Mouse (Mus musculus) T-cell, adult 2 months (primary cell): ENCODE measurements around the gene Fam71e2.

Source experiments
- DNase-seq: peaks from one replicate; pipeline ENCODE4 v3.0.0; 2022; ENCODE audit warnings: low spot score

Gene Fam71e2

DNA sequence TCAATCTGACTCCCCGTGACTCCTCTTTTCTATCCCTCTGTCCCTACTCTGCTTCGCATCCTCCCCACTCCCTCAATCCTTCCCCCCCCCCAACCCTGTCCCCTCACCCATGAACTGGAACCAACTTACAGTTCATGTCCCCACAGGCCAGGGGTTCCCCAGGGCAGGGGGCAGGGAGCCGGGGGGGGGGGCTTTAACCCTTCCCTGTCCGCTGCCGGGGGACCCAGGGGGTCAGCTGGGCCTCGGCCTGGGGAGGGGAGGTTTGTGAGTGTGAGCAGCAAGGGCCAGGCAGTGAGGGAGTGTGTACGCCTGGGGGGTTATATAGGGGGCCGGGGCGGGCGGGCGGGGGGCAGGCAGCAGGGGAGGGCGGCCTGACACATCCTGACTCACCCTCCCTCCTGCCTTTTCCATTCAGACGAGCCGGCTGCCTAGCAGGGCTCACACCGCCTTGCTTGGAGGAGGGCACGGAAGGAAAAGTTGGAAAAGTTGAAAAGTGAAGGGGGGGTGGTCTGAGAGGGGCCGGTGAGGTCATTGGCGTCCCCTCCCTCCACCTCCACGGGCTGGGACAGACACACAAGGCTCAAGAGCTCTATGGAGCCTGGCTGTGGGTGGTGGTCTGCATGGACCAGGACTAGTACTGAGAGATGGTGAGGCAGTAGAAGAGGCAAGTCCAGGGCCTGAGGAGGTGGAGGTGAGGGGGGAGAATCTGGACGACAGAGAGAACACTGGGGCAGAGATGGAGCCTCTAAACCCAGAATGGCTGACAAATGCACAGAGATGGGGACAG lies 6.9 kb upstream of the Fam71e2 start:
- no peak for DNase-seq

DNA sequence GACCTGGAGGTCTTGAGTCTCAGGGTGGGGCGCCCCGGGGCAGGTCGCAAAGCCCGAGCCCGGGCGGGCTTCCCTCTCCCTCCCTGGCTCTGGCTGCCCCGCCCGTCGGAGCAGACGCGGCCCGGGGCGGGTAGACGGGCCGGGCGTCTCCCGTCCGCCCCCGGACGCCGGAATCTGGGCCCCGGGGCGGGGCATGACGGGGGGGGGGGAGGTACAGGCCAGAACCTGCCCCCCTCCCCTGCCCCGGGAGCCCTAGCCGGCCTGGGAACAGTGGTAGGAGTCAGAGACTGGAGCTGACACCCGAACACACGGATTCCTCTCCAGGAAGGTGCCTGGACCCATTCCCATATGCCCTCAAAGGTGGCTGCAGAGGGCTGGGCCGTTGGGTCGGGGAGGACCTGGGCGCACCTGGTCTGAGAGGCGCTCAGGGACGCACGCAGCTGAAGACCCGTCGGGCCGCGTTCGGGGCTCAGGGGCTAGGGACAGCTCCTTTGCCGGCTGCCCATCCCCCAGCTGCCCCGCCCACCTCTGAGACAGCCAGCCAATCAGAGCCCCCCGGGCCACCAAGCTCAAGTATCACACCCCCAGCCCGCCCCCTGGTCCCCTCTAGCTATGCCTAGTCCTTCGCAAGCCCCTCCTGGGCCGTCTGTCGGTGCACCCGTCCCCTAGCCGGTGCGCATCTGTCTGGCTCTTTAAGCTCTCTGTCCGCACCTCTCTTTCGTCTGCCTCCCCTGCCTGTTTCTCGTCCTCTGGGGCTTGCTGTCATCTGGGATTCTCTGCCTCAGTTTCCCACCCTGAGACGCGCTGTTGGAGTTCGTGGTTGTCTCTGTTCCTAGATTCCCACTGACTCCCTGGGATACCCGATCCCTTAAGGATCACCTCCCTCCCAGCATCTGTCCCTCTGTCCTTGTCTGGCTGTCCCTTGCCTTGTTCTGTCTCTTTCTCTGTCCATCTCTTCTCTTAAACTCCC lies 6.0 kb upstream of the Fam71e2 start:
- DNase-seq, result peak; percentile 27

DNA sequence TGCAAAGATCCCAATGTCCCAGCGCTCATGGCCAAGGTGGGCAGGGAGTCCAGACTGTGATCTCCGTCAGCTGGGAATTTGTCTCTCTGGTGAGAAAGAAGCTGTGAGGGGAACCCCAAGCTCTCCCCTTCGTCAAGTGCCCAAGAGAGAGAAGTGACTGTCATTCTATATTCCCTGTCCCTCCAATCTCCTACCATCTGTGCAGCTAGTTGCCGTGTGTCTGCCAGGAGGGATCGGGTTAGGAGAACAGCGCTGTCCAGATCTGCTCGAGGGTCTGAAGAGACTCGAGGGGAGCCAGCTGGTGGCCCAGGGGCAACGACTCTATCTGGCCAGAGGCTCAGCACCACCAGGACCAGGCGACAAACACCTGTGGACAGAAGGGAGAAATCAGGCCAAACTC lies 5.0 kb upstream of the Fam71e2 start:
- no peak for DNase-seq

DNA sequence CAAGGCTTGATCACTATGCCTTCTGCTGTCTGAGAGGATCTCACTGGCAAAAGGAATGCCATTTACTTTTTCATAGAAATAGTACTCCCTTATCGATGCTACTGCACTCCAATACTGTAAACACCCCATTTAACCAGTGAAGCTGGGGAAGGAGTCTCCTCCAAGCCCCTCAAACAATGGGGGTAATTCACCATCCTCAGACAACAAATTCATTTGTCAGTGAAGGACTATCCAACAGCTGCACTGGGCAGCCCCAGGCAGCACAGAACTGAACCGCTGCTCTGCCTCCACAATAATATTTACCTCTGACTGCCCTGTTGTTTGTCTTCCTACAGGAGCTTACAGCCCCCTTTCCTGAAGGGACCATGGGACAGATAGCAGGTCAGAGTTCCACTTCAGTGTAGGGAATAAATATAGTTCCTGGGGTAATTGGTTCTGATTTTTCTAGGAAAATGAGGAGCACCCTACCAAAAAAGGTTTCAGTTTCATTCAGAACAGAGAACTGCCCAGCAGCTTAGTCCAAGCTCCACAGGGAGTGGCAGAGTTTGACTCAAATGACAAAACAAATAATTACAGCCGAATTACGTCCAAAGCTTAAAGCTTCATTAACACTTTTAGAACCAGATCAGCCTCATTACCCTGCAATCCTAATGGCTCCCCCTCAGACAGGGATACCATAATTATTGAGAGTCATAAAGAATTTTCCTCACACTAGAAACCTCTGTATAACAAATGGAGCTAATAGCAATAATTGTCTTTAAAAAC lies 6.0 kb downstream of the Fam71e2 start:
- DNase-seq, result no peak

- no peak for DNase-seq
Observed at GRCm38 (mm10) chr7:4759670-4760069, 11.4 kb downstream of the Fam71e2 start.

GRCm38 (mm10) chr7:4752821-4753570 lies 18.1 kb downstream of the Fam71e2 start, which contains the start of gene Cox6b2:
Gene Cox6b2 (minus strand): TSS chr7:4753094.
- peak; percentile 71 for DNase-seq

GRCm38 (mm10) chr7:4751971-4752820 lies 18.9 kb downstream of the Fam71e2 start:
- DNase-seq, result no peak

DNA sequence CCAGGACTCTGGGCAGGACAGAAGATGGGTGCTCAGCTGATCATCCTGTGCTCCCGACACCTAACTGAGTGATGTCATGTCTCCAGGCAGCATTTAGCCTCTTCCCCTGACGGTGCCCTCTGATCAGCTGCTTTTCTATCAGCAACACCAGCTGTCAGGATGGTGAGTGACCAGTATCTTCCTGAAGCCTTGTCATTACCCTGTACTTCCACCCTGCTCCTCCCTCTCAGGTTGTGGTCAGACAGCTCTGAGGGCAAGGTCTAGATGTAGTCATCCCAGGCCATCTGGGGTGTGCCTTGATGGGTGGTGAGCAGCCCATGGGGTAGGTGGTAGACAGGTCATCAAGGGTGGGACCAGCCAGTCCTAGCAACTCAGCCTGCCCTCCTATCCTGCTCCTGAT lies 21.9 kb downstream of the Fam71e2 start:
- DNase-seq, result no peak

- DNase-seq, result no peak
Observed at GRCm38 (mm10) chr7:4748321-4748720, 22.8 kb downstream of the Fam71e2 start.

DNA sequence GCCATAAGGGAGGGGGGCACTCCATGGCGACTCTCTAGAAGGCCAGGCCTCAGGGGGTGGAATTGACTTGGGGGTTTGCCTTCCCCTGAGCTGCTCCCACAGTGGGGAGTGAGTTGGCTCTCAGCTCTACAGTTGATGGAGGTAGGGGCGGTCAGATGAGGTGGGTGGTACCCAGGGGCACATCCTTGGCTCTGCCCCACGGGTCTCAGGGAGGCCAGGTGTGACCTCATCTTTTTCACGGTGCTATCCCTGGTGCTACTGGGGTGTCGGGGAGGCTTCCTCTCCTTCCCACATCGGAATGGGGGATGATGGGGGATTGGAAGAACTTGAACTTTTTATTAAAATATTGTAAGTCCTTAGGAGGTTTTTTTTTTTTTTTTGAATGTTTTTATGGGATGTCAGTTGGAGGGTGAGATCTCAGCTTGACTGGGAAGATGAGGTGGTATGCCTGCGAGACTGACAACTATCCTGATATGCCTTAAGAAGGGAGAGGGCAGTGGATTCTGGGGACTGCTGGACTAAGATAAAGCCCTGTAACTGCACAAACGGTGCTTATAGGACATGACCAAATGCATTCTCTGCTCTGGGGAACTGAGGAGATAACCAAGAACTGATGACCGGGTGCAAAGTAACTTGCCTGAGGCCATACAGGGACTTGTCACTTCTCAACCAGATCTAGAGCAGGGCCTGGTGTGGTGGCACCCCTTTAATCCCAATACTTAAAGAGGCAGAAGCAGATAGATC lies 23.8 kb downstream of the Fam71e2 start:
- no peak for DNase-seq

DNA sequence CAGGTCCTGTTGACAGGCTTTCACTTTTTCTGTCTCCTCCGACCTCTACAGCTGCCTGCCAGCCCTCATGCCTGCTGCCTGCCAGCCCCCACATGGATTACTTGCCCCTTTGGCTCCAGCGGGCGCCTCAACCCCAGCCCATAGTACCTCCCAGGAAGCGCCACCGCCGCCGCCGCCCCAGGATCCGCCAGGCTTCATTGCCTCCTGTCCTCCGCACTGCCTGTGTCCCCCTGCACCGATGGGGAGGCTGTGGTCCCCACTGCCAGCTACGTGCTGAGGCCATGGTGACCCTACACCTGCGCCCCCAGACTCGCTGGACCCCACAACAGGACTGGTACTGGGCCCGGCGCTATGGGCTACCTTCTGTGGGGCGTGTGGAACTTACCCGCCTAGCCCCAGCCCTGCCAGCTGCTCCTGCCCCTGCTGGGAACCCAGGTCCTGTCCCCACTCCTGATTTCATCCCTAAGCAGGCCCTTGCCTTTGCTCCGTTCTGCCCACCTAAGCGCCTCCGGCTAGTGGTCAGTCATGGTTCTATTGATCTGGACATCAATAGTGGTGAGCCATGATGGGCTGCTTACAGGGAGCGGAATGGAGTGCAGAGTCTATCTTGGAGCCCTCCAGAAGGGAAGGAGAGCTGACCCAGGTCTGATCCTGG lies 24.6 kb downstream of the Fam71e2 start:
- no peak for DNase-seq

GRCm38 (mm10) chr7:4744886-4745285 lies 26.2 kb downstream of the Fam71e2 start:
- no peak for DNase-seq

DNA sequence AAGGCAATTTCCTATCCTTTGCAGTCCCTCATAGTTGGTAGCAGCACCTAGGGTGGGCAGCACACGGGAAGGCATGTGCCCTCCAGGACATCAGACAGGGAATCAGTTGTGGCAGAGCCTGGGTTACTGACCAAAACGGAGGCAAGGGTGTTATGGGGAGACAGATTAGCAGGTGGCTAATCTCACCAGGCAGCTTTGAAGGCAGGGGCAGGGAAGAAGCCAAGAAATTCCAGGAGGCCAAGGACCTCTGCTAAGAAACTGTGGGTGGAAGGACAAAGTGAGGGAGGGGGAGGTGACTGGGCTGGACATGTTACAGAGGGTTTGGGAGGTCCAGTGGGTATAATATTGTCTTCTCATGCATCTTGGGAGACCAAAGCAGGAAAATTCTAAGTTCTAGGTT lies 27.7 kb downstream of the Fam71e2 start:
- no peak for DNase-seq

DNA sequence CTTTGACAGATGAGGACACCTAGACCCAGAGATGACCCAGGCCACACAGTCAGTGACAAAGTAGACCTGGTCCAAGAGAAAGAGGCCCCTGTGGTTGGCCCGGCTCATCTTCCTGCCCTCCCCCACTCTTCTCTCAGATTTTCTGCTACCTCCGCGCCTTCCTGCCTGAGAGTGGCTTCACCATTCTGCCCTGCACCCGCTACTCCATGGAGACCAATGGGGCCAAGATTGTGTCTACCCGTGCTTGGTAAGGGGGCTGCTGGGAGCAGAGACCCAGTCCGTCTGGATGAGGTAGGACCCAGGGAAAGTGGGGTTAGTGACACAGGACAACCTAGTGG lies 28.7 kb downstream of the Fam71e2 start:
- no peak for DNase-seq

- no peak for DNase-seq
Observed at GRCm38 (mm10) chr7:4741672-4742481, 29.2 kb downstream of the Fam71e2 start.

DNA sequence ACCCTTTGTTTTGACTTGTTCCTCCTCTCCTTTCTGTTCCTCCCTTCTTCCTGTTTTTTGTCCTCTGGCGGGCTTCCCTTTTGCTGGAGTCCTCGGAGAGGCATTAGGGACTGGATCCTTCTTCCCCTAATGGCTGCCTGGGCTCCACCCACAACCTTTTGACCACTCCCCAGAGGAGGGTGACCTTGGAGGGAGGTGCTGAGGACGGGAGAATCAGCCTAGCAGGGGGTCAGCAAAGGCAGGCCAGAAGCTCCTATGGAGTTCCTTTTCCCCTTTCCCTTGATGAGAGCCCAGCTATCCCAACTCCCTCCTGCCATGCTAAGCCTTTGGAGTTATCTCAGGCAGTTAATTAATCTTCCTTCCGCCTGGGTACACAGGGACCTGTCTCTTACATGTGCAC lies 30.0 kb downstream of the Fam71e2 start:
- DNase-seq, result no peak

DNA sequence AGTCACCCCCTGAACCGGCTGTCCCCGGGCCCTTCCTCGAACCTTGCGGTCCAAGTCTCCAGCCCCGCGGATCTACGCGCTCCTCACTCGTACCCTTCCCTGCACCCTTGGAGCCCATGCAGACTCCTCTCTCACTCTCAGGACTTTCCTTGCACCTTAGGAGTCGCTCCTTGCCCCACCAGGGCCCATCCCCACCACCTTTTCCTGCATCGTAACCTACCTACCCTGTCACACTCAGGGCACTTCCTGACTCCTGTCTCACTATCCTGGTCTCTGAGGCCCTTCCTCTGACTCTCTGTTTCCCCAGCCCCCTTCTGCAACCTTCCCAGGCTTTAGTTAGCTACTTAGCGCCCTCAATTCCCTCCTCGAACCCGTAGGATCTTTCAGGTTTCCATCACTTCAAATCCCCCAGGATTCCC lies 30.8 kb downstream of the Fam71e2 start:
- no peak for DNase-seq

DNA sequence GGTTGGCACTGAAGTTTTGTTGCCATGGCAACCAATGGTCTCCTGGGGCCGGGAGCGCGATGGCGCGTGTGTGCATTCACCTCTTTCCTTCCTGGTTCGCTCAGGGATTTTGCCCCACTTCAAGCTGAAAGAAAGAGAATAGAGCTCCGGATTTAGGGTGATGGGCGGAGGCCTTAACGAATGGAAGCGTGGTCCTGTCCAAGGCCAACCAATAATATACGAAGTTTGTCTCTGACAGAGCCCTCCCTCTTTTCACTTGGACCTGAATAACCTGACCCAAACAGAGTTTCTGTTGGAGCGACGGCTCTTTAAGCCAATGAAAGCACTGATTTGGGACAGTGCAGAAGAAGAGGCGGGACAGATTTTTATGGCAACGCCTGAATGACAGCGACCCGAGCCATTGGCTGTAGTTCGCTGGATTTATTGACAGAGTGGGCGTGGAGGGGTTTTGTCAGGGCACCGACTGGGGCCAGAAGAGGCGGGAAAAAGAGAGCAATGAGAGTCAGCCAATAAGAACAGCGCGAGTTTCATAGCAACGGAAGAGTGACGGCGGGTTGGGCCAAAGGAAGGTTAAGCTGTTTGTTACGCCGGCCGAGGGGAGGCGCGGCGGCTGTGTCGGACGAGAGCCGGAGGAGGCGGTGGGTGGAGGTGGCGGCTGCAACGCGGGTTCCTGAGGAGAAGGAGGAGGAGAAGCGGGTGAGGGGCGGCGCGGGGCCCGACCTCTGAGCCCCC lies 31.4 kb downstream of the Fam71e2 start, which contains the start of gene Kmt5c:
Kmt5c (plus strand) TSS at position 572 of the 732 bp plus-strand sequence.
- DNase-seq, result peak; percentile 99
